Mouse (Mus musculus) spleen, postnatal 10 days (tissue): ENCODE results near the gene Wbp11.

ENCODE experiments used
- DNase-seq, 2 experiments: peaks; one replicate each; pipeline ENCODE4 v3.0.0; 2021 to 2022; ENCODE audit warnings: low spot score in 2 of 2

The Wbp11 gene

DNA sequence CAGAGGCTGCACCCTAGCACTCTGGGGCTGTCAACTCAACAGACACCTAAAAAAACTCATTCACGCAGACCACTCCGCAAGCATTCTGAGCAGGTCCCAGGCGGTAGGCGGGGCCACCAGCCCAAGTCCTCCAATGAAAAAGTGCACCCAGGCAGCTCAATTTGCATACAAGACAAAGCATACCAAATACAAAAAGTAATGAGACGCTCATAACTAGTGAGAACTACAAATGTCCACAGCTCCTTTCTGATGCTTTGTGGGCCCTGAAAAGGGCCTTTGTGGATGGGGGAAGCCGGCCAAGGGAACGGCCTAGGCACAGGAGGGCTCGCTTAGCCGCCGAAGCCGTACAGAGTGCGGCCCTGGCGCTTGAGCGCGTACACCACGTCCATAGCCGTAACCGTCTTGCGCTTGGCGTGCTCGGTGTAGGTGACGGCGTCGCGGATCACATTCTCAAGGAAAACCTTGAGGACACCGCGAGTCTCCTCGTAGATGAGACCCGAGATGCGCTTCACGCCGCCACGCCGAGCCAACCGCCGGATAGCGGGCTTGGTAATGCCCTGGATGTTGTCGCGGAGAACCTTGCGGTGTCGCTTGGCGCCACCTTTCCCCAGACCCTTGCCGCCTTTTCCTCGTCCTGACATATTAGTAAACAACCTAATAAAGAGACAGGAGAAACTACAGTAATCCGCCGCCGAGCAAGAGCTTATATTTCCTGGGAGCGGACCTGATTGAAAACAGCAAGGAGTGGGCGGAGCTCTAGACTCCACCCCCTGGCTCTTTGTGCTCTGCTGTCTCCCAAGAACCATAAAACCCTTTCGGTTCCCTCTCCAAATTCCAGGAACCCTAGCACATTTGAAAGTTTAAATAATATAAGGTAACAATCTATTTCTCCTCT, 24.0 kb downstream of the Wbp11 start, which contains the start of gene Hist4h4:
TSS of gene Hist4h4 (minus strand) at position 677 of the 895 bp plus-strand sequence.
- DNase-seq: peak; percentile 96 to 99

DNA sequence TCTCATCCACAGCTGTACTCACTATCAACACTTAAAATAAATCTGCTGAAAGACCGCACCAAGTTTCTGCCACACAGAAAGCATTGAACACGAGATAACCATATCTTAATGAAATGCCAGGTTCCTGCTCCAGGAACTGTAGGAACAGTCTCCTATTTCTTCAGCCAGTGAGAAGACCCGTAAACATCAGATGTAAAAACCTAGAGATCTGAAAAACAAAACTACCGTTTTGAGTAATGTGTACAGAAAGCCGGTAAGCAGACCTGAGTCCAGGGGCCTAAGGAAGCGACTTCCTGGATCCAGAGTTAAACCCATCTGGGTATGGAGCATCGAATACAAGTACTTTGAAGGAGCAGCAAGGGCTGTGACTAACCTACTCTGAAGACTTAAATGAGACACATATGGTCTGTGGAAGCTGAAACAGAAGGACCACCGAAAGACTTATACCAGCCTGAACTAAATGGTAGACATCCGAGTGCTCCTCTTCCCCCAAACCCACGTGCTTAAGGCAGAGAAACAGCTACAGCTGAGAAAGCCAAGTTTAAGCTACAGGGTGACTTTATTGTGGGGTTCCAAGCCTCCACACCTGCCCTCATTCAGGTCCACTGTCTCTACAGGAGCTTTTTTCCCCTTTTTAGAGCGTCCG, 24.8 kb downstream of the Wbp11 start:
- DNase-seq: peak in 1 of 2 experiments; percentile 44

DNA sequence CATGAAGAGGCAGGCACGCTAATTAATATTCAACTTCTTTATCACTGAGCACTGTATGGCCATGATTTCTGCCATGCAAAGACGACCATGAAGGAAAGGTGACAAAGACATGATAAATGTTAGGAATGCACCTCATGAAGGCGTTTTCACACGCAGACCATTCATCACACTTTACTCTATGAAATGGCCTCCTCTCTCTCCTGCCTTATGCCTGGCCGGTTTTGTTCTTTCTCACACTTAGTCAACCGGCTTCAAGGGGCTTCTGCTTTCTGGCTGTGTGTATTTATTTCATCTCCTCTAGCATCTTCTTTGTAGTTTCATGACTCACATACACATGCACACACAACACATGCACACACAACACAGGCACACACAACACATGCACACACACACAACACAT, 26.8 kb downstream of the Wbp11 start:
- no peak for DNase-seq

GRCm38 (mm10) chr6:136800710-136801109, 27.3 kb downstream of the Wbp11 start:
- DNase-seq: no peak

DNA sequence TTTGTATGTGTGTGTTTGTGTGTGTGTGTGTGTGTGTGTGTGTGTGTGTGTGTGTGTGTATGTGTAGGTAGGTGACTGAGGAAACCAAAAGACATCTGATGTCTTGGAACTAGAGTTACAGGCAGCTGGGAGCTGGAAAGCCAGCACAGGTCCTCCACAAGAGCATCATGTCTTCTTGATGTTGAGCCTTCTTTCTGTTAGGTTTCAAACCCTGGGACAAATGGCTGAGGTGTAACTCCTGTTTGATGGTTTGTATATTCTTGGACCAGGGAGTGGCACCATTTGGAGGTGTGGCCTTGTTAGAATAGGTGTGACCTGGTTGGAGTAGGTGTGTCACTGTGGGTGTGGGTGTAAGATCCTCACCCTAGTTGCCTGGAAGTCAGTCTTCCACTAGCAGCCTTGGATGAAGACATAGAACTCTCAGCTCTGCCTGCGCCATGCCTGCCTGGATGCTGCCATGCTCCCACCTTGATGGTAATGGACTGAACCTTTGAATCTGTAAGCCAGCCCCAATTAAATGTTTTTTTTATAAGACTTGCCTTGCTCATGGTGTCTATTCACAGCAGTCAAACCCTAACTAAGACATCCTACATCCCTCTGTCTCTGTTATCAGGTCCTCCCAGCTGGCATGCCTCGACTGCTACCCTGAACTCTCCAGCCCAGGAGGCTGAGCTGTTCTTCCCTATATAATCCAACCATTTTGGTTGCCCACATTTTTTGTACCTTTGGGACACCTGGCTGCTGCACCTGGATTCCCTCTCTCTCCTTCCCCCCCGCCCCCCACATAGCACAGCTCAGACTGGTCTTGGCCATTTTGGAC, 29.9 kb downstream of the Wbp11 start:
- peak in 1 of 2 experiments; percentile 47 for DNase-seq

GRCm38 (mm10) chr6:136795850-136796249, 32.2 kb downstream of the Wbp11 start:
- DNase-seq: no peak

GRCm38 (mm10) chr6:136795110-136795509, 32.9 kb downstream of the Wbp11 start:
- no peak for DNase-seq

- DNase-seq: no peak
These were observed 34.1 kb downstream of the Wbp11 start for GRCm38 (mm10) chr6:136793831-136794525.

DNA sequence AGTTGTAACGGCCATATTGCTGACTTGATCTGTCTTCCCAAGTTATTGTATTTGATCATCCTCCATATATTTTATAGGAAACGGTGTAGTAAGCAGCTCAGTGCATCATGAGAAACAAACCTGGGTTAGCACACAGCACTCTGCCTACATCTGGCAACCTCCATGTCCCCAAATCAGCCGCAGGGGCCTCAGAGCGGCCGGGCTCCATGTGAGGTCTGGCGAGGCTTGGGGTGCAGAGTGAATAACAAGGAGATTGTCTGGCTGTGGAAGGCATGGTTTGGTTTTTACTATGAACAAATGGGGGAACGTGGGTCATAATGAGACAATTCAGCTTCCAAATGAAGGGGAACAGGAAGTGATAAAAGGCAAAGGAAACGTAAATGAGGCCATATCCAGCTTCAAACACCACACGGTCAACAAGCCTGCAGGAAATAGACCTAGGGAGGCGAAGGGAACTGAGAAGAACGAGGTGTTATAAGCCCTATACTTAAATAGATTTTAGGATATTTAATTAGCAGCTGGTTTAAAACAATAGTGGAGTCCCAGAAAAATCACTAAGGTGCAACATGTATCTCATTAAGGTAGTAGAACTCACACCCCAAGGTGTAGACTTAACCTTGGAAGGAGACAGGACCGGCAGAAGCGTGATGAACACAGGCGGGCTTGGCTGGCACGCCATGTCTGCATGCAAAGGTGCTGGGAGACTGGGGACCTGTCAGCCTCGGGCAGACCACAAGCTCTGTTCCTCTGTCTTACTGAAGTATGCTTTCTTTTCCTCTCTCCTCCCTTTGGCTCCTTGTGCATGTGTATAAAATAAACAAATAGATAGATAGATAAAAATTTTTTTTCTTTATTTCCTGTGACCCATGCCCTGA, 34.9 kb downstream of the Wbp11 start:
- DNase-seq: no peak

- no peak for DNase-seq
These were observed 38.6 kb downstream of the Wbp11 start for GRCm38 (mm10) chr6:136789391-136789971.

DNA sequence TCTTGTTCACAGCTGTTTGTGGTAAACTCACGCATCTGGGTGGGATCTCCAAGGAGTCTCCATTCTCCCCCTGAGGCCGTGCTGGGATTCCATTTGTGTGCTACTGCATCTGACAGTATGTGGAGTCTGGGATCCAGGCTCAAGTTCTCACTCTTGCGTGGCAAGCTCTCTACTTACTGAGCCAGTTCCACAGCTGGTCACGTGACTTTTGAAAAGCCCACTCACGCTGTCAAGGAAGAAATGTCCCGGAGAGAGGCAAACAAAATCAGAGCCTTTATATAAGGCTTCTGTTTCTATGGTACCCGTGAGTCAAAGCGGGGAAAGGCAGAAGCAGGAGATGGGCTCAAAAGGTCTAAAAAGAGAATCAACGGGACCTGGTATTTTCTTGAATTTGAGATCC, 45.3 kb downstream of the Wbp11 start:
- DNase-seq: no peak

DNA sequence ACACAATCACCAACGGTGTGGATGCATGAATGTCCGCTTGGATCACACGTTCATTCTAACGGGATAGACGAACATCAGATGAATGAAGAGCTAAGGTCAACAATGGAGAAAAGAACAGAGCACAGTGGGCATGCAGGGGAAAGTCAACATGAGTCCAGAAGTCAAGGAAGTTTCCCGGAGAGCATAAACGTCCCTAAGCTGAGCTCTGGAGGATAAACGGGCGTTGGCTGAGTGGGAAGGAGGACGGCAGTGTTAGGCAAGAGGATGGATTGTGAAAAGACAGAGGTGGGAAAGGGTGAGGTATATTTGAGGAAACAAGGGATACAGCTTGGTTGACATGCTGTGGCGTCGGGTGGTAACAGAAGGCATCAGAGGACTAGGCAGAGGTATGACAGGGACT, 45.9 kb downstream of the Wbp11 start:
- no peak for DNase-seq

DNA sequence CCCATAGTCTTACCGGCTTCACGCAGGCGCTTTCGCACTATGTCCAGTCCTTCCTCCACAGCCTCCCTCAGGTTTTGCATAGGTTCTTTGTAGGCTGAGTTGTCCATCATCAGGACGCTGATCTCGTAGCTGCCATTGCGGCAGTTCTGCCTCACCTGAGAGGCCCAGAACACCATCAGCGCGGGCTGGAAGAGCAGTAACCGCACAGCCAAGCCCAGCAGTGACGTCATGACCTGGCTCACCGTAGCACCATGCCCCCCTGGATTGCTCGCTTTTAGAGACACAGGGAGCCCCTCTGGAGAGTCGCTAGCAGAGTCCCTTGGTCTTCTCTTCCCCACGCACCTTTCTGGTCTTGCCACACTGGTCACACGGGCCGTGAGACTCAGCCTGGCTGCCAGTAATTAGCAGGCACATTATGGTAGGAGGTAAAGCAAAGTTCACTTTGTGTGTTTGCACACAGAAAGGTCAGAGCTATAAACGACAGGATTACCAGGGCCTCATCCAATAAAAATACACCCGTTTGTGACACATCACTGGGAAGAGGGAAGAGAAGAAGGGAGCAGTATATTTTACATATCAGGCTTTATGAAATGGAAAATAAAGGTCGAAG, 46.6 kb downstream of the Wbp11 start, which contains the start of gene Gucy2c:
TSS of gene Gucy2c (minus strand) at position 389 of the 610 bp plus-strand sequence.
- no peak for DNase-seq

DNA sequence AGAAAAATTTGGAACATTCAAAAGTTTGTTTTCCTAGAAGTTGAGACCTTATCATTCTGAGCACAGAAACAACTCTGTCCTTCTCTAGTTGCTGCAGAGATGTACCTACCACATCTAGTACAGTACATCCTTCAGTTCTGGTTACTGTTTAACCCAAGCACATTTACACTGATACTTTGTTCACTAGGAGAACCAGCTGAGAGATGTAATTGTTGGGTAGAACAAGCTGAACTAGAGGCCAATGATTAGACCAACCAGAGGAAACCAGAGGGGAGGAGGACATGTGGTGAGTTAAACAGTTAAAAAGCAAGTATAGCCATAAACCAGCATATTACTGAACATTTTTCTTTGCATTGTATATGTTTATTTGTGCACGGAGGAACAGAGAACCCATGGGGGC, 51.6 kb downstream of the Wbp11 start:
- no peak for DNase-seq

DNA sequence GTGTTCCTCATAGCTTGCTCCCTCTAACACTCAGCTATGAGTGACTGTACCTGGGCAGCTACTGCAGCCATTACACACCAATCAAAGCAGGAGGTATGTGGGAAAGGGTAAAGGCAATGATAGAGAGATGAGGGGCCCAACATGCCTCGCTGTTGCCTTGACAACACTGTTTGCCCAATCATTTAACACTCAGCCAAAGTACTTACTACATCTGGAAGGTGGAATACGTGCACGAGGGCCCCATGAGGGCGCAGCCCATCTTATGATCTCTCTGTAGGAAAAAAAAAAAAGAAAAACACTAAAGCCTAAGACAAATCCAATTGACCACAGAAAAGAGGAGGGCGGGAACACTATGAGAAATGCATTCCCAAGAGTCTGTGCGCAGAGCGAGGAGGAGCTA, 58.2 kb downstream of the Wbp11 start:
- DNase-seq: no peak

GRCm38 (mm10) chr6:136769143-136769542, 58.9 kb downstream of the Wbp11 start:
- no peak for DNase-seq

GRCm38 (mm10) chr6:136763912-136764311, 64.1 kb downstream of the Wbp11 start:
- no peak for DNase-seq
